In genomic region chr12:86364756-86365155, GRCm38 (mm10) we compare ENCODE assay signal across 29 mouse cellular contexts. TPM values are rescaled to one million over a fixed set of nuclear protein-coding genes. Genes with fewer than 3 reads are reported as not detected.
A peak's percentile ranks its signal among the peaks of the same experiment; 100 is the strongest.
DNase-seq lines count a peak whose midpoint lies in the region; ATAC-seq and TF ChIP-seq lines count a peak whose summit lies in the region.
"Had no signal": no experiment of that assay in that cellular context is flagged by ENCODE, and none has a peak within 500 bp of the region (broad histone marks: within the 10 kb centered on the region; RNA-seq: fewer than 3 reads in every experiment).

No protein-coding gene starts in this region.

- peaks cover 51% of the 10 kb centered on the region for H3K4me1 ChIP-seq in forebrain, embryonic 12.5 days
- H3K4me1 ChIP-seq in forebrain, postnatal 0 days (ENCODE audit: insufficient read depth): 0 out of 2 replicates have a peak, but pooled peaks cover 4% of the 10 kb centered on the region
- peaks cover 26% of the 10 kb centered on the region for H3K4me1 ChIP-seq in forebrain, embryonic 15.5 days
- peaks cover 27% of the 10 kb centered on the region for H3K4me1 ChIP-seq in forebrain, embryonic 16.5 days (replicated peaks; ENCODE audit: control insufficient read depth, insufficient read depth, low read length)
- peaks cover 29% of the 10 kb centered on the region for H3K4me1 ChIP-seq in midbrain, embryonic 11.5 days (ENCODE audit: control insufficient read depth, insufficient read depth, low read length)
- H3K4me1 ChIP-seq in midbrain, embryonic 15.5 days: peaks cover 41% of the 10 kb centered on the region
- peaks cover 37% of the 10 kb centered on the region for H3K4me1 ChIP-seq in limb, embryonic 14.5 days (ENCODE audit: control insufficient read depth, insufficient read depth, low read length)

- TF ChIP-seq POLR2A in limb, embryonic 14.5 days (IDR thresholded peaks at IDR 0.05; ENCODE audit: borderline replicate concordance, extremely low read depth, insufficient read depth, insufficient read length): no peak

- no peaks in the 10 kb centered on the region for H3K36me3 ChIP-seq in forebrain, embryonic 12.5 days (replicated peaks)
- no peaks in the 10 kb centered on the region for H3K36me3 ChIP-seq in forebrain, postnatal 0 days (ENCODE audit: insufficient read depth)
- no peaks in the 10 kb centered on the region for H3K36me3 ChIP-seq in forebrain, embryonic 15.5 days
- no peaks in the 10 kb centered on the region for H3K36me3 ChIP-seq in forebrain, embryonic 16.5 days (ENCODE audit: control insufficient read depth, insufficient read depth)
- no peaks in the 10 kb centered on the region for H3K36me3 ChIP-seq in midbrain, embryonic 11.5 days (ENCODE audit: control insufficient read depth, insufficient read depth, low read length)
- H3K36me3 ChIP-seq in midbrain, embryonic 15.5 days (replicated peaks): no peaks in the 10 kb centered on the region
- H3K36me3 ChIP-seq in limb, embryonic 14.5 days (ENCODE audit: control insufficient read depth, insufficient read depth, low read length): no peaks in the 10 kb centered on the region
- H3K36me3 ChIP-seq: embryonic facial prominence, embryonic 10.5 days; embryonic facial prominence, embryonic 13.5 days; G1E; hindbrain, embryonic 12.5 days had no signal

- no peak for DNase-seq in forebrain, postnatal 0 days
- DNase-seq in midbrain, embryonic 11.5 days (ENCODE audit: low spot score, missing footprints): peak; percentile 80
- peak; percentile 42 for DNase-seq in limb, embryonic 14.5 days (ENCODE audit: low spot score)
- DNase-seq: adrenal gland, postnatal 10 days; cerebellum, adult 11-12 months; cerebellum, adult 8-10 months; cerebellum, postnatal 10 days; cerebellum, postnatal 36 days; embryo, embryonic 11 days; gastrocnemius, adult 2 months; gastrocnemius, postnatal 14 days; heart, adult 11 months had no signal

- ATAC-seq in forebrain, embryonic 12.5 days (ENCODE audit: low FRiP score): no peak
- ATAC-seq in forebrain, postnatal 0 days: no peak
- ATAC-seq in forebrain, embryonic 15.5 days (replicated peaks): no peak
- no peak for ATAC-seq in forebrain, embryonic 16.5 days
- ATAC-seq in midbrain, embryonic 11.5 days (ENCODE audit: low FRiP score): no peak
- no peak for ATAC-seq in midbrain, embryonic 15.5 days (replicated peaks)
- ATAC-seq in limb, embryonic 14.5 days (ENCODE audit: low FRiP score, low read depth): no peak
- no peak for ATAC-seq in CD4-positive, CD25-positive, alpha-beta regulatory T cell, adult 4 months
- ATAC-seq: hindbrain, postnatal 0 days; inflammation-experienced regulatory T-cells, adult 6 months; intestine, postnatal 0 days; Patski had no signal

- WGBS in forebrain, embryonic 12.5 days: 4% methylated on average over 5 of the region's 5 CpGs
- 8% methylated on average over 5 of the region's 5 CpGs for WGBS in forebrain, postnatal 0 days
- WGBS in forebrain, embryonic 15.5 days: 4% methylated on average over 5 of the region's 5 CpGs
- WGBS in forebrain, embryonic 16.5 days: 3% methylated on average over 5 of the region's 5 CpGs
- 5% methylated on average over 5 of the region's 5 CpGs for WGBS in midbrain, embryonic 11.5 days
- 3% methylated on average over 5 of the region's 5 CpGs for WGBS in midbrain, embryonic 15.5 days
- 5% methylated on average over 5 of the region's 5 CpGs for WGBS in limb, embryonic 14.5 days

- no peak for TF ChIP-seq CTCF in forebrain, postnatal 0 days (IDR thresholded peaks at IDR 0.05; ENCODE audit: low read depth)

- H3K9me3 ChIP-seq in forebrain, embryonic 12.5 days: no peaks in the 10 kb centered on the region
- no peaks in the 10 kb centered on the region for H3K9me3 ChIP-seq in forebrain, postnatal 0 days (ENCODE audit: low read length)
- H3K9me3 ChIP-seq in forebrain, embryonic 15.5 days: no peaks in the 10 kb centered on the region
- H3K9me3 ChIP-seq in forebrain, embryonic 16.5 days (ENCODE audit: control insufficient read depth, low read length): no peaks in the 10 kb centered on the region
- H3K9me3 ChIP-seq in midbrain, embryonic 11.5 days (ENCODE audit: control insufficient read depth, low read length): no peaks in the 10 kb centered on the region
- H3K9me3 ChIP-seq in midbrain, embryonic 15.5 days: no peaks in the 10 kb centered on the region
- no peaks in the 10 kb centered on the region for H3K9me3 ChIP-seq in limb, embryonic 14.5 days (ENCODE audit: control insufficient read depth, low read length)
- H3K9me3 ChIP-seq: embryonic facial prominence, embryonic 10.5 days; embryonic facial prominence, embryonic 13.5 days; G1E; hindbrain, embryonic 12.5 days had no signal

- H3K27me3 ChIP-seq in forebrain, embryonic 12.5 days: peaks cover 36% of the 10 kb centered on the region
- peaks cover 5% of the 10 kb centered on the region for H3K27me3 ChIP-seq in forebrain, postnatal 0 days (ENCODE audit: insufficient read depth, low read length)
- no peaks in the 10 kb centered on the region for H3K27me3 ChIP-seq in forebrain, embryonic 15.5 days
- H3K27me3 ChIP-seq in forebrain, embryonic 16.5 days (replicated peaks; ENCODE audit: control insufficient read depth, insufficient read depth, low read length): no peaks in the 10 kb centered on the region
- H3K27me3 ChIP-seq in midbrain, embryonic 11.5 days (ENCODE audit: control insufficient read depth, insufficient read depth, low read length): peaks cover 2% of the 10 kb centered on the region; the same call in 1 of the 2 replicates
- H3K27me3 ChIP-seq in midbrain, embryonic 15.5 days (replicated peaks): 0 out of 2 replicates have a peak, but pooled peaks cover 6% of the 10 kb centered on the region
- H3K27me3 ChIP-seq in limb, embryonic 14.5 days (ENCODE audit: control insufficient read depth, insufficient read depth, low read length): no peaks in the 10 kb centered on the region

- no peak overlapping the region for H3K4me3 ChIP-seq in forebrain, embryonic 12.5 days (replicated peaks)
- H3K4me3 ChIP-seq in forebrain, postnatal 0 days (ENCODE audit: low read depth, low read length): no peak overlapping the region
- H3K4me3 ChIP-seq in forebrain, embryonic 15.5 days: no peak overlapping the region
- H3K4me3 ChIP-seq in forebrain, embryonic 16.5 days (replicated peaks; ENCODE audit: low read length): no peak overlapping the region
- no peak overlapping the region for H3K4me3 ChIP-seq in midbrain, embryonic 11.5 days (ENCODE audit: low read depth, low read length)
- H3K4me3 ChIP-seq in midbrain, embryonic 15.5 days: no peak overlapping the region
- no peak overlapping the region for H3K4me3 ChIP-seq in limb, embryonic 14.5 days (replicated peaks; ENCODE audit: low read length)
- H3K4me3 ChIP-seq: embryonic facial prominence, embryonic 10.5 days; embryonic facial prominence, embryonic 13.5 days; erythroblast, embryonic 14.5 days; gastrocnemius, adult 2 months; hindbrain, embryonic 12.5 days had no signal

- no peak overlapping the region for H3K9ac ChIP-seq in forebrain, embryonic 12.5 days
- H3K9ac ChIP-seq in forebrain, postnatal 0 days: no peak overlapping the region
- H3K9ac ChIP-seq in forebrain, embryonic 15.5 days (replicated peaks): no peak overlapping the region
- no peak overlapping the region for H3K9ac ChIP-seq in forebrain, embryonic 16.5 days (replicated peaks; ENCODE audit: low read depth, low read length)
- H3K9ac ChIP-seq in midbrain, embryonic 11.5 days (ENCODE audit: low read length): no peak overlapping the region
- no peak overlapping the region for H3K9ac ChIP-seq in midbrain, embryonic 15.5 days
- no peak overlapping the region for H3K9ac ChIP-seq in limb, embryonic 14.5 days (ENCODE audit: low read depth, low read length, severe bottlenecking)
- H3K9ac ChIP-seq: embryonic facial prominence, embryonic 13.5 days; hindbrain, embryonic 12.5 days had no signal

- H3K27ac ChIP-seq in forebrain, embryonic 12.5 days: no peak overlapping the region
- no peak overlapping the region for H3K27ac ChIP-seq in forebrain, postnatal 0 days (ENCODE audit: low read depth, low read length)
- H3K27ac ChIP-seq in forebrain, embryonic 15.5 days (replicated peaks): peak overlapping the region; percentile 19; the same call in 1 of the 2 replicates
- no peak overlapping the region for H3K27ac ChIP-seq in forebrain, embryonic 16.5 days (ENCODE audit: low read length)
- H3K27ac ChIP-seq in midbrain, embryonic 11.5 days (ENCODE audit: low read depth, low read length): no peak overlapping the region
- no peak overlapping the region for H3K27ac ChIP-seq in midbrain, embryonic 15.5 days
- H3K27ac ChIP-seq in limb, embryonic 14.5 days (replicated peaks; ENCODE audit: low read depth, low read length): no peak overlapping the region
- H3K27ac ChIP-seq: embryonic facial prominence, embryonic 10.5 days; embryonic facial prominence, embryonic 13.5 days; gastrocnemius, adult 2 months; hindbrain, embryonic 12.5 days; hindbrain, postnatal 0 days had no signal

- H3K4me2 ChIP-seq in forebrain, embryonic 12.5 days: 0 out of 2 replicates have a peak overlapping the region, but pooled peaks have one; percentile 13
- no peak overlapping the region for H3K4me2 ChIP-seq in forebrain, postnatal 0 days (ENCODE audit: low read depth)
- no peak overlapping the region for H3K4me2 ChIP-seq in forebrain, embryonic 15.5 days (replicated peaks)
- no peak overlapping the region for H3K4me2 ChIP-seq in forebrain, embryonic 16.5 days (ENCODE audit: low read length)
- H3K4me2 ChIP-seq in midbrain, embryonic 11.5 days: no peak overlapping the region
- no peak overlapping the region for H3K4me2 ChIP-seq in midbrain, embryonic 15.5 days
- H3K4me2 ChIP-seq in limb, embryonic 14.5 days (replicated peaks; ENCODE audit: low read depth, low read length, severe bottlenecking): no peak overlapping the region
- H3K4me2 ChIP-seq: embryonic facial prominence, embryonic 13.5 days; heart, embryonic 11.5 days; hindbrain, embryonic 12.5 days had no signal

RNA-seq across cellular contexts. Expression of gene Esrrb, which starts 3.8 kb away (rescaled TPM):
- polyA plus RNA-seq in forebrain, embryonic 12.5 days (2016; fragmentation: Nextera tagmentation; extraction: Ambion mirVana): 0.21 and 0.41 TPM in 2 replicates
- total RNA-seq in forebrain, postnatal 0 days (2014; rRNA removed): 0.62 and 0.86 TPM in 2 replicates
- polyA plus RNA-seq in forebrain, postnatal 0 days (2015; fragmentation: Nextera tagmentation; extraction: Ambion mirVana): 0.24 and 0.48 TPM in 2 replicates
- polyA plus RNA-seq in forebrain, embryonic 15.5 days (2015; fragmentation: Nextera tagmentation; extraction: Ambion mirVana): 0.13 and 0.46 TPM in 2 replicates
- 0.24 and 0.27 TPM in 2 replicates for polyA plus RNA-seq in forebrain, embryonic 16.5 days (2015; fragmentation: Nextera tagmentation; extraction: Ambion mirVana)
- polyA plus RNA-seq in midbrain, embryonic 11.5 days (2014; fragmentation: Nextera tagmentation; extraction: Ambion mirVana): 1.00 and 1.3 TPM in 2 replicates
- 4.6 and 5.5 TPM in 2 replicates for polyA plus RNA-seq in midbrain, embryonic 15.5 days (2015; fragmentation: Nextera tagmentation; extraction: Ambion mirVana)
- polyA plus RNA-seq in limb, embryonic 14.5 days (2012; rRNA removed): 1.8 and 2.0 TPM in 2 replicates
- 0.61 and 0.91 TPM in 2 replicates for polyA plus RNA-seq in limb, embryonic 14.5 days (2014; fragmentation: Nextera tagmentation; extraction: Ambion mirVana)
- polyA plus RNA-seq in CD4-positive, CD25-positive, alpha-beta regulatory T cell, adult 4 months (2017; shearing (Covaris generic)): not detected
- total RNA-seq: CH12.LX; hematopoietic stem cell, adult 5-6 weeks had no signal
- polyA plus RNA-seq: erythroblast, embryonic 14.5 days; G1E had no signal
